Mouse (Mus musculus): Measurements from ENCODE around the gene Pla2g7. TPM values are rescaled to one million over a fixed set of nuclear protein-coding genes. Genes with fewer than 3 reads are reported as not detected.

Pla2g7 gene
- polyA plus RNA-seq, 1 experiment from 2014 or later: 12.0 TPM

Other genes starting within 250 kb of the Pla2g7 start
- 10.1 and 12.3 TPM in 2 replicates for gene Adgrf5, start 207.6 kb upstream of the Pla2g7 start, polyA plus RNA-seq (2015; fragmentation: Nextera tagmentation; extraction: Ambion mirVana)
- 5.6 and 6.9 TPM in 2 replicates for gene Mep1a, start 65.3 kb upstream of the Pla2g7 start, polyA plus RNA-seq (2015; fragmentation: Nextera tagmentation; extraction: Ambion mirVana)
- gene Ankrd66, start 24.5 kb upstream of the Pla2g7 start, polyA plus RNA-seq (2015; fragmentation: Nextera tagmentation; extraction: Ambion mirVana): 0.17 and 0.23 TPM in 2 replicates
- 0.04 and 0.14 TPM in 2 replicates for gene Tdrd6, start 62.2 kb downstream of the Pla2g7 start, polyA plus RNA-seq (2015; fragmentation: Nextera tagmentation; extraction: Ambion mirVana)
- gene Slc25a27, start 99.1 kb downstream of the Pla2g7 start, polyA plus RNA-seq (2015; fragmentation: Nextera tagmentation; extraction: Ambion mirVana): 19.6 and 19.8 TPM in 2 replicates
- 24.5 and 24.7 TPM in 2 replicates for gene Cyp39a1, start 99.3 kb downstream of the Pla2g7 start, polyA plus RNA-seq (2015; fragmentation: Nextera tagmentation; extraction: Ambion mirVana)
- gene Rcan2, start 233.3 kb downstream of the Pla2g7 start, polyA plus RNA-seq (2015; fragmentation: Nextera tagmentation; extraction: Ambion mirVana): 12.5 and 14.3 TPM in 2 replicates